Mouse (Mus musculus) hematopoietic stem cell, adult 5-6 weeks (primary cell): ENCODE measurements around the gene Wnt10a. TPM values are rescaled to one million over a fixed set of nuclear protein-coding genes. Genes with fewer than 3 reads are reported as not detected.

Experiments
- ATAC-seq, 2 experiments: fragments of 125-278 bp in 1 of 2; replicated peaks in 1 of 2; 2 replicates each; pipeline ENCODE4 v1.8.0; 2016 to 2017; ENCODE audit warnings: inconsistent platforms in 2 of 2, mild to moderate bottlenecking in 2 of 2, moderate number of reproducible peaks in 2 of 2, low read depth in 1 of 2, moderate TSS enrichment in 1 of 2; ENCODE audit not compliant: low FRiP score in 2 of 2, poor library complexity in 2 of 2, severe bottlenecking in 2 of 2, insufficient read depth in 1 of 2, low TSS enrichment in 1 of 2
- total RNA-seq: library from RNA; stranded (forward); fragments of 172-1452, 232-1000 nt; gene quantifications from 2 replicates; pipeline ENCODE4 v1.2.3, GENCODE M21; 2017

Wnt10a gene
- total RNA-seq, 1 experiment from 2014 or later, result not detected

DNA sequence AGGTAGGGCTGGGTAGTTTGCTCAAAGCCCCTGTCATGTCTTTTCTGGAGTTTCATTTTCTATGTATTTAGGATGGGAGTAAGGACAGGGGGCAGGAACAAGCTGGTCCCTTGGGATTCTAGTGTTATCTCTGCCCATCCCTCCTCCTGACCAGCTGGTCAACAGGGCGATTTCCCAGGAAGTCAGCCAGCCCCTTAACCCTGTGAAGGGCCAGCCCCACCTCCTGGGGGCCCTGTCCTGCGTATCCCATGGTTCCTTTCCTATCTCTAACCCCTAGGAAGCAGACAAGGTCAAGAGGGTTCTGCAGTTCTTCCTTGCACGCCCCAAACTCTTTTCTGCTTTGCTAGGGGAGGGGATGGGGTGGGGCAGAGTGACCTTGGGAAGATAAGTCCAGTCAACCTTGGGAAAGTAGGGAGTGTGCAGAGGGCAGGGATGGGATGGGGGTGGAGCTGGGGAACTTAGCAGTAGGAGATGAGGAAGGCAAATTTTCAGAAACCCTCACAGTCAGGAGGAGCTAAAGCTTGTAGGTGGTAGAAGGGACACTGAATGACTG is 12.3 kb upstream of the Wnt10a start:
- ATAC-seq, result no peak

GRCm38 (mm10) chr1:74782045-74782444 is 9.3 kb upstream of the Wnt10a start:
- ATAC-seq, result peak; percentile 60 to 61

DNA sequence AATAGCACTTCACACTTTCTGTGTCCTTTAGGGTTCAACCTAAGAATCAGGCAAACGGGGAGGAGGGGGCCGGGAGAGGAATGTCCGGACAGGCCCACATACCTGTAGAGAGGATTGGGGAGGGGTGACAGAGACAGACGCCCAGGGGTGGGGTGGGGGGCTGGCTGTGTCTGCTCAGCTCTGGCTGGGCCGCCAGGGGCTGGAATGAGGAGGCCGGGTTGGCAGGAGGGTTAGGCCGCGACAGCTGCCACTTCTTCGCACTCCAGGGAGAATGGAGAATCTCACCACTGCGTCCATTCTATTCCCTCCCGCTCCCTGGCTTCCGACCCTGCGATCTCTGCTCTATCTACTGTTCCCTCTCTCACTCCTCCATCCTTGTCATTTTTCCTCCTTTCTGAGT is 7.8 kb upstream of the Wnt10a start:
- ATAC-seq, result no peak

- ATAC-seq, result peak in 1 of 2 experiments; percentile 9; a peak in 1 of 4 replicates
These were observed 7.1 kb upstream of the Wnt10a start for GRCm38 (mm10) chr1:74784041-74784759.

DNA sequence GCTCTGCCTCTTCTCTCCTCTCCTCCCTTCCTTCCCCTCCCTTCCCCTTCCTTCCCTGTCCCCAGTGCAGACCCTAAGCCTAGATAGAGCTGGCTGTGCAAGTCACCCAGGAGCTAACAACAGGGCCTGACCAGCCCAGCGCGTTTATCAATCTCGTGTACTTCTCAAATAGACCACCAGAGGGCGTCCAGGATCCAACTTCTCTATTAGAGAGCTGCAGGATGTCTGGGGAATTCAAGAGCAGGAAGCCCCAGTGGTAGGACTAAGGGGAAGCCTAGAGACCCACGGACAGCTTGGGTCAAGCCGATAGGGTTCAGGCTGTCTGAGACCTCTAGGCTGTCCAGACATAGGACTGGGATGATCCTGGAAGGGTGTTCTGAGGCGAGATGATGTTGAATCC is 3.5 kb upstream of the Wnt10a start:
- peak; percentile 63; a peak in 3 of 4 replicates for ATAC-seq

- ATAC-seq, result peak; percentile 24 to 42; a peak in 2 of 4 replicates
These were observed 2.6 kb upstream of the Wnt10a start for GRCm38 (mm10) chr1:74788603-74789176.

- ATAC-seq, result no peak
These were observed 1.2 kb upstream of the Wnt10a start for GRCm38 (mm10) chr1:74790095-74790494.

GRCm38 (mm10) chr1:74792831-74793660 is 1.7 kb downstream of the Wnt10a start:
- ATAC-seq, result no peak

- peak; percentile 44; a peak in 3 of 4 replicates for ATAC-seq
These were observed 3.3 kb downstream of the Wnt10a start for GRCm38 (mm10) chr1:74794487-74795144.

DNA sequence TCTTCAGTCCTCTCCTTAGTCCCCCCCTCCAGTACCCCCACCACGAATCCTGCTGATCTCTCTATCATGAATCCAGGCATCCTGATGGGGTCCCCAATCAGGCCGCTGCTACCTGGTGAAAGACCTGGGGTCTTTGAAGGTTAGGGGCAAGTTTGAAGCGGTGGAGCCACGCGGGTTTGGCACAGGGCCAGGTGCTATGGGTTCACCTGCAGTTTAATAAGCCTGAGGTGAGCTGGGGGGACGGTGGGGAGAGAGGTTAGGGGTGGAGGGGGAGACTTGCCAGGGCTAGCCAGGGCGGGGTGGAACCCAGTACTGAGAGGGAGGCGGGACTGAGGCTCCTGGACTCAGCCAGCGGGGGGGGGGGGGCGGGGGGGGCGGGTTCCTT is 3.8 kb downstream of the Wnt10a start:
- ATAC-seq, result no peak

DNA sequence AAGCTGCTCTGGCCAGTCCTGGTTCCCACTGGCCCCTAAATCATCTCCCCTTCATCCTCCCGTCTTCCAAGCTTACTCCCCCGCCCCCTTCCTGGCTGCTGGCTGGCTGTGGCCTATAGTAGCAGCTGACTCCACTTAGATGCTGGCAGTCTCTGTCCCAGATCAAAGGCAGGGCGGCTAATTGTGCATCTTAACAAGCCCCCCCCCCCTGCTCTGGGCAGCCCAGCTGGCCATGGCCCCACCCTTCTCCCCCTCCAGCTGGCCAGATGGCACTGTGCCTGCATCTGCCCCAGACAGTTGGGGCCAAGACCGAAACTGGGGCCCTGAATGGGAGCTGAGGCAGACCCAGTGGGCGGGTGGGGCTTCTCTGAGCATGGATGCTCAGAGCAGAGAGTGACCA is 6.1 kb downstream of the Wnt10a start:
- ATAC-seq, result no peak

- ATAC-seq, result peak; percentile 57 to 62
These were observed 9.1 kb downstream of the Wnt10a start for GRCm38 (mm10) chr1:74800424-74800888.

GRCm38 (mm10) chr1:74801631-74802140 is 10.4 kb downstream of the Wnt10a start:
- no peak for ATAC-seq

GRCm38 (mm10) chr1:74802795-74803656 is 11.7 kb downstream of the Wnt10a start:
- ATAC-seq, result peak; percentile 40 to 54; a peak in 3 of 4 replicates

GRCm38 (mm10) chr1:74804211-74804870 is 13.0 kb downstream of the Wnt10a start:
- no peak for ATAC-seq

GRCm38 (mm10) chr1:74805340-74805835 is 14.1 kb downstream of the Wnt10a start:
- ATAC-seq, result no peak
